Mouse (Mus musculus) intestine, embryonic 14.5 days (tissue): Measurements from ENCODE around the gene Pbld2. TPM values are rescaled to one million over a fixed set of nuclear protein-coding genes. Genes with fewer than 3 reads are reported as not detected.

Experiments used
- ATAC-seq: fragments of 200-750 bp; cut with Nextera tagmentation; replicated peaks from 2 replicates; pipeline ENCODE4 v1.8.0; 2017; ENCODE audit warnings: low read depth, moderate number of reproducible peaks, moderate TSS enrichment, moderate library complexity; ENCODE audit not compliant: low FRiP score, low TSS enrichment
- DNase-seq: peaks from one replicate; pipeline ENCODE4 v3.0.0-alpha.2; 2018; ENCODE audit warnings: low spot score
- H3K27ac ChIP-seq: fragments of 300-500 bp; sonication (generic); 2 replicates; pipeline ENCODE4 v1.5.1; 2014; ENCODE audit warnings: low read depth, mild to moderate bottlenecking, control low read depth
- H3K27me3 ChIP-seq: fragments of 300-500 bp; sonication (generic); replicated peaks from 2 replicates; pipeline ENCODE4 v1.6.1; 2014; ENCODE audit warnings: low read length, control low read depth; ENCODE audit not compliant: control insufficient read depth, insufficient read depth
- H3K36me3 ChIP-seq: fragments of 300-500 bp; sonication (generic); 2 replicates; pipeline ENCODE4 v1.6.1; 2014; ENCODE audit warnings: low read length, control low read depth; ENCODE audit not compliant: control insufficient read depth, insufficient read depth
- H3K4me1 ChIP-seq: fragments of 300-500 bp; sonication (generic); replicated peaks from 2 replicates; pipeline ENCODE4 v1.6.1; 2014; ENCODE audit warnings: low read length, control low read depth, mixed read lengths; ENCODE audit not compliant: control insufficient read depth, insufficient read depth
- H3K4me2 ChIP-seq: fragments of 300-500 bp; sonication (generic); 2 replicates; pipeline ENCODE4 v1.6.1; 2014; ENCODE audit warnings: low read length
- H3K4me3 ChIP-seq: fragments of 300-500 bp; sonication (generic); 2 replicates; pipeline ENCODE4 v1.5.1; 2014; ENCODE audit warnings: low read depth, low read length, control low read depth, mixed read lengths
- H3K9ac ChIP-seq: fragments of 300-500 bp; sonication (generic); 2 replicates; pipeline ENCODE4 v1.6.1; 2014; ENCODE audit warnings: mild to moderate bottlenecking, low read length
- H3K9me3 ChIP-seq: fragments of 300-500 bp; sonication (generic); 2 replicates; pipeline ENCODE4 v1.6.1; 2016; ENCODE audit warnings: low read length, control low read depth; ENCODE audit not compliant: control insufficient read depth
- WGBS: fragments of 180-500 bp; shearing (Covaris S2); extraction: QIAGEN DNeasy Blood & Tissue Kit; methylation state at CpG from one replicate; pipeline ENCODE4 v1.1.7; 2014; 5-methylcytosine and 5-hydroxymethylcytosine counted together
- polyA plus RNA-seq: library from polyadenylated mRNA; unstranded; fragments of >200 nt; fragmentation: Nextera tagmentation; extraction: Ambion mirVana; gene quantifications from 2 replicates; pipeline ENCODE4 v1.2.1, GENCODE M21; 2014

The Pbld2 gene
- polyA plus RNA-seq, 1 experiment from 2014 or later, result 2.5 TPM

- Histone ChIP-seq H3K9me3 (no peaks in the 10 kb centered on the region), H3K27ac (no peak overlapping the region), H3K4me1 (no peaks in the 10 kb centered on the region), H3K4me3 (no peak overlapping the region), H3K4me2 (no peak overlapping the region), H3K27me3 (no peaks in the 10 kb centered on the region), H3K36me3 (peaks cover 93% of the 10 kb centered on the region), H3K9ac (no peak overlapping the region)
- no peak for ATAC-seq
- WGBS, result 77% methylated on average over 9 of the region's 9 CpGs
- no peak for DNase-seq
These were observed 23.5 kb upstream of the Pbld2 start for GRCm38 (mm10) chr10:63000584-63000983.

GRCm38 (mm10) chr10:63003252-63003651, 20.9 kb upstream of the Pbld2 start:
- H3K9me3 ChIP-seq, result no peaks in the 10 kb centered on the region
- no peak overlapping the region for H3K4me2 ChIP-seq
- no peak overlapping the region for H3K27ac ChIP-seq
- 84% methylated on average over 9 of the region's 9 CpGs for WGBS
- no peak for ATAC-seq
- peaks cover 93% of the 10 kb centered on the region for H3K36me3 ChIP-seq
- H3K27me3 ChIP-seq, result no peaks in the 10 kb centered on the region
- no peak for DNase-seq
- no peak overlapping the region for H3K9ac ChIP-seq
- H3K4me3 ChIP-seq, result no peak overlapping the region
- H3K4me1 ChIP-seq, result no peaks in the 10 kb centered on the region

DNA sequence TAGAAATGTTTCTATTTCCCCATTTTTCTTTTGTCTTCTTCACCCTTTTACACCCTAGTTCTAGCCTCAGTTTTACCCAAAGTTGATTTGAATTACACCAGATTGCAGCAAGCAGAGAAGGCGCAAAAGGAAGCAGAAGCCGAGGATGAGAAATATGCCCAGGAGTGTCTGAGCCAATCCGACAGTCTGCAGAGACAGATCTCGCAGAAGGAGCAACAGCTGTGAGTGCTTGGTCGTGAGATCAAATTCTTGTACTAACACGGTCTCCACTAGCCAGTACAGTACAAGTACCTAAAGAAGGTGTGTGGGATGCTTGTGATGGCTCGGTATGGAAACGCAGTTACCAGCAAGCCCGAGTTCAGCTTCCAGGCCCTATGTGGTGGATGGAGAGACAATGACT, 19.6 kb upstream of the Pbld2 start:
- DNase-seq, result no peak
- ATAC-seq, result no peak
- Histone ChIP-seq H3K4me2 (no peak overlapping the region), H3K9me3 (no peaks in the 10 kb centered on the region), H3K36me3 (peaks cover 94% of the 10 kb centered on the region), H3K9ac (no peak overlapping the region), H3K27ac (no peak overlapping the region), H3K4me1 (no peaks in the 10 kb centered on the region), H3K4me3 (no peak overlapping the region), H3K27me3 (no peaks in the 10 kb centered on the region)
- 90% methylated on average over 9 of the region's 9 CpGs for WGBS

- H3K27me3 ChIP-seq, result no peaks in the 10 kb centered on the region
- peaks cover 94% of the 10 kb centered on the region for H3K36me3 ChIP-seq
- no peak overlapping the region for H3K9ac ChIP-seq
- DNase-seq, result no peak
- H3K4me1 ChIP-seq, result no peaks in the 10 kb centered on the region
- H3K27ac ChIP-seq, result no peak overlapping the region
- H3K4me2 ChIP-seq, result no peak overlapping the region
- 53% methylated on average over 3 of the region's 3 CpGs for WGBS
- no peaks in the 10 kb centered on the region for H3K9me3 ChIP-seq
- H3K4me3 ChIP-seq, result no peak overlapping the region
- ATAC-seq, result no peak
These were observed 15.9 kb upstream of the Pbld2 start for GRCm38 (mm10) chr10:63008193-63008592.

DNA sequence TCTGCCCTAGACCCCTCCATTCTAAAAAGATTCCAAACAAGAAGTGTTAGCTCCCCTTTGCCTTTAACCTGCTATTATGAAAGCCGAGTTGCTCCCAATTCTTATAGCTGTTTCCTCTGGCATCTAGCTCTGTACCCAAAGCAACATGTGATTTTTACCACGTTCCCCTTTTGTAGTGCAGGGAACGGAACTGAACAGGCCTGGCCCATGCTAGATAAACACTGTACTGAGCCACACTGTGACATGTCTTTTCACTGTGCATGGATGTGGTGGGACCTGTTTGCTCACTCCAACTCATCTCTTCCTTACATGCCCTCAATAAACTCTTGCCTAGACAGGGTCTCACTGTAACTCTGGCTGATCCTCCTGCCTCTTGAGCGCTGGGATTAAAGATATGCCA, 13.8 kb upstream of the Pbld2 start:
- Histone ChIP-seq H3K36me3 (peaks cover 93% of the 10 kb centered on the region), H3K27me3 (no peaks in the 10 kb centered on the region), H3K4me1 (no peaks in the 10 kb centered on the region), H3K27ac (no peak overlapping the region), H3K9me3 (no peaks in the 10 kb centered on the region), H3K9ac (no peak overlapping the region), H3K4me2 (no peak overlapping the region), H3K4me3 (no peak overlapping the region)
- DNase-seq, result no peak
- 77% methylated on average over 4 of the region's 4 CpGs for WGBS
- ATAC-seq, result no peak

- DNase-seq, result no peak
- Histone ChIP-seq H3K27ac (no peak overlapping the region), H3K4me3 (no peak overlapping the region), H3K9me3 (no peaks in the 10 kb centered on the region), H3K4me2 (no peak overlapping the region), H3K9ac (no peak overlapping the region), H3K4me1 (no peaks in the 10 kb centered on the region), H3K36me3 (peaks cover 96% of the 10 kb centered on the region), H3K27me3 (no peaks in the 10 kb centered on the region)
- no peak for ATAC-seq
- WGBS, result 89% methylated on average over 6 of the region's 6 CpGs
These were observed 12.6 kb upstream of the Pbld2 start for GRCm38 (mm10) chr10:63011556-63011955.

DNA sequence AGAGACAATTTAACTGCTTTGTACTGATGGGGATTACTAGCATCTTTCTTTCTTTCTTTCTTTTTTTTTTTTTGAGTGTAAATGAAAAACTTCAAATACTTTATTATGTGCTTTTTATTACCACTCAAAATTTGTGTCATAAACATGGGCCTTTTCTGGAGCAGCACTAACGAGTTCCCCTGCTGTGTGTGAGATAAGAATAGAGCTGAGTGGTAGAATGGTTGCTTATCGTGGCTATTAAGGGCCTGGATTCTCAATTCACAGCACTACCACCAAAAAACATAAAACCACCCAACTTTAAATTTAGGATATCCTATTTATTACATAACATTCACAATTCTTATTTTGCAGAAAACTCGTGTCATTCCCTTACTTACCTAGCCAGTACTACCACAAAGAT, 10.6 kb upstream of the Pbld2 start:
- no peak for ATAC-seq
- H3K9ac ChIP-seq, result no peak overlapping the region

GRCm38 (mm10) chr10:63014168-63014567, 9.9 kb upstream of the Pbld2 start:
- Histone ChIP-seq H3K4me3 (no peak overlapping the region), H3K36me3 (peaks cover 87% of the 10 kb centered on the region)
- no peak for ATAC-seq

More for the DNA sequence above, 10.6 kb upstream of the Pbld2 start:
- H3K27ac ChIP-seq, result no peak overlapping the region
- no peaks in the 10 kb centered on the region for H3K4me1 ChIP-seq
- no peak for DNase-seq
- H3K9me3 ChIP-seq, result no peaks in the 10 kb centered on the region
- H3K36me3 ChIP-seq, result peaks cover 92% of the 10 kb centered on the region
- WGBS, result 85% methylated on average over 3 of the region's 3 CpGs
- no peak overlapping the region for H3K4me3 ChIP-seq
- H3K27me3 ChIP-seq, result no peaks in the 10 kb centered on the region
- H3K4me2 ChIP-seq, result no peak overlapping the region

GRCm38 (mm10) chr10:63019304-63019703, 4.8 kb upstream of the Pbld2 start:
- Histone ChIP-seq H3K36me3 (peaks cover 38% of the 10 kb centered on the region), H3K4me3 (no peak overlapping the region), H3K9ac (no peak overlapping the region), H3K27me3 (no peaks in the 10 kb centered on the region), H3K27ac (no peak overlapping the region), H3K9me3 (no peaks in the 10 kb centered on the region), H3K4me2 (no peak overlapping the region), H3K4me1 (peaks cover 14% of the 10 kb centered on the region)
- ATAC-seq (no peak), DNase-seq (no peak)
- WGBS, result 93% methylated on average over 6 of the region's 6 CpGs

More at GRCm38 (mm10) chr10:63014168-63014567, 9.9 kb upstream of the Pbld2 start:
- WGBS, result 85% methylated on average over 9 of the region's 9 CpGs
- Histone ChIP-seq H3K27me3 (no peaks in the 10 kb centered on the region), H3K9ac (no peak overlapping the region), H3K4me1 (no peaks in the 10 kb centered on the region), H3K4me2 (no peak overlapping the region), H3K27ac (no peak overlapping the region), H3K9me3 (no peaks in the 10 kb centered on the region)
- no peak for DNase-seq
